Mouse (Mus musculus): ENCODE measurements around the gene Meltf. TPM values are rescaled to one million over a fixed set of nuclear protein-coding genes. Genes with fewer than 3 reads are reported as not detected.

The Meltf gene
- total and polyA plus RNA-seq, 3 experiments: not detected

- H3K9me3 ChIP-seq (replicated peaks; ENCODE audit: insufficient read depth, low read length): no peaks in the 10 kb centered on the region
Measured at GRCm38 (mm10) chr16:31934550-31935010, 56.0 kb downstream of the Meltf start.

GRCm38 (mm10) chr16:31935091-31935979 lies 56.7 kb downstream of the Meltf start:
- Histone ChIP-seq H3K9ac (ENCODE audit: control insufficient read depth, low read depth, low read length, poor library complexity, severe bottlenecking) (no peak overlapping the region), H3K79me2 (ENCODE audit: control insufficient read depth, insufficient read depth, low read length, poor library complexity) (no peaks in the 10 kb centered on the region), H3K9me3 (replicated peaks; ENCODE audit: insufficient read depth, low read length) (no peaks in the 10 kb centered on the region), H3K27me3 (ENCODE audit: control insufficient read depth in 1 of 2, insufficient read depth in 2 of 2, low read length in 2 of 2) (no peaks in the 10 kb centered on the region), H3K4me3 (ENCODE audit: control insufficient read depth in 1 of 2, insufficient read depth in 1 of 2, low read depth in 2 of 2, low read length in 2 of 2) (no peak overlapping the region), H3K27ac (ENCODE audit: control insufficient read depth, low read depth, low read length) (no peak overlapping the region), H3K4me1 (ENCODE audit: control insufficient read depth in 1 of 2, insufficient read depth in 2 of 2, low read length in 2 of 2) (peaks cover 0 to 8% of the 10 kb centered on the region in 2 experiments; a peak in 2 of 4 replicates), H3K36me3 (ENCODE audit: control insufficient read depth in 1 of 2, insufficient read depth in 2 of 2, low read length in 2 of 2) (no peaks in the 10 kb centered on the region)
- TF ChIP-seq MYB (IDR thresholded peaks at IDR 0.05; ENCODE audit: low read depth, low read length): no peak
- no peak for TF ChIP-seq ZMIZ1 (IDR thresholded peaks at IDR 0.05; ENCODE audit: low read depth, low read length)
- no peak for TF ChIP-seq ZNF384 (IDR thresholded peaks at IDR 0.05; ENCODE audit: low read depth, low read length)
- TF ChIP-seq NRF1 (IDR thresholded peaks at IDR 0.05; ENCODE audit: insufficient read depth, low read depth, low read length, poor library complexity, severe bottlenecking): no peak
- no peak for TF ChIP-seq USF1 (IDR thresholded peaks at IDR 0.05; ENCODE audit: low read depth, low read length)
- no peak for TF ChIP-seq CHD2 (IDR thresholded peaks at IDR 0.05; ENCODE audit: low read length)
- TF ChIP-seq POLR2AphosphoS2 (IDR thresholded peaks at IDR 0.05; ENCODE audit: low read length): no peak
- no peak for TF ChIP-seq E2F4 (IDR thresholded peaks at IDR 0.05; ENCODE audit: borderline replicate concordance, low read depth, low read length)
- no peak for TF ChIP-seq JUND (IDR thresholded peaks at IDR 0.05; ENCODE audit: low read depth, low read length)
- TF ChIP-seq TBP (IDR thresholded peaks at IDR 0.05; ENCODE audit: low read depth, low read length): no peak
- no peak for TF ChIP-seq HCFC1 (IDR thresholded peaks at IDR 0.05; ENCODE audit: low read depth, low read length)
- no peak for TF ChIP-seq USF2 (IDR thresholded peaks at IDR 0.05; ENCODE audit: borderline replicate concordance in 1 of 2, insufficient read depth in 1 of 2, low read depth in 1 of 2, low read length in 2 of 2)
- DNase-seq (ENCODE audit: low read depth, low spot score): no peak

More at GRCm38 (mm10) chr16:31934550-31935010, 56.0 kb downstream of the Meltf start:
- Histone ChIP-seq H3K79me2 (ENCODE audit: control insufficient read depth, insufficient read depth, low read length, poor library complexity) (no peaks in the 10 kb centered on the region), H3K36me3 (ENCODE audit: control insufficient read depth in 1 of 2, insufficient read depth in 2 of 2, low read length in 2 of 2) (no peaks in the 10 kb centered on the region), H3K9ac (ENCODE audit: control insufficient read depth, low read depth, low read length, poor library complexity, severe bottlenecking) (no peak overlapping the region), H3K4me3 (ENCODE audit: control insufficient read depth in 1 of 2, insufficient read depth in 1 of 2, low read depth in 2 of 2, low read length in 2 of 2) (no peak overlapping the region), H3K4me1 (ENCODE audit: control insufficient read depth in 1 of 2, insufficient read depth in 2 of 2, low read length in 2 of 2) (peaks cover 0 to 6% of the 10 kb centered on the region in 2 experiments; a peak in 1 of 4 replicates), H3K27me3 (ENCODE audit: control insufficient read depth in 1 of 2, insufficient read depth in 2 of 2, low read length in 2 of 2) (no peaks in the 10 kb centered on the region), H3K27ac (ENCODE audit: control insufficient read depth, low read depth, low read length) (no peak overlapping the region)
- DNase-seq (ENCODE audit: low read depth, low spot score): no peak
- TF ChIP-seq ZKSCAN1 (IDR thresholded peaks at IDR 0.05; ENCODE audit: low read depth, low read length) (no peak), GATA1 (IDR thresholded peaks at IDR 0.05; ENCODE audit: low read depth, low read length) (no peak), SIN3A (IDR thresholded peaks at IDR 0.05; ENCODE audit: low read length) (no peak), EP300 (IDR thresholded peaks at IDR 0.05; ENCODE audit: low read depth in 1 of 2, low read length in 2 of 2) (no peak), MAX (IDR thresholded peaks at IDR 0.05; ENCODE audit: low read length) (no peak), HCFC1 (IDR thresholded peaks at IDR 0.05; ENCODE audit: low read depth, low read length) (no peak)
